Mouse (Mus musculus) megakaryocyte, embryonic 14.5 days (primary cell): ENCODE data around the gene Erp44.

Source experiments
- FLI1 ChIP-seq: IDR thresholded peaks from 2 replicates; pipeline ENCODE4 v1.6.1; 2012; ENCODE audit warnings: low read length, inconsistent platforms, mixed read lengths
- GATA1 ChIP-seq: IDR thresholded peaks from 3 replicates; pipeline ENCODE4 v1.6.1; 2012; ENCODE audit warnings: mixed read lengths, low read length, inconsistent platforms, borderline replicate concordance

DNA sequence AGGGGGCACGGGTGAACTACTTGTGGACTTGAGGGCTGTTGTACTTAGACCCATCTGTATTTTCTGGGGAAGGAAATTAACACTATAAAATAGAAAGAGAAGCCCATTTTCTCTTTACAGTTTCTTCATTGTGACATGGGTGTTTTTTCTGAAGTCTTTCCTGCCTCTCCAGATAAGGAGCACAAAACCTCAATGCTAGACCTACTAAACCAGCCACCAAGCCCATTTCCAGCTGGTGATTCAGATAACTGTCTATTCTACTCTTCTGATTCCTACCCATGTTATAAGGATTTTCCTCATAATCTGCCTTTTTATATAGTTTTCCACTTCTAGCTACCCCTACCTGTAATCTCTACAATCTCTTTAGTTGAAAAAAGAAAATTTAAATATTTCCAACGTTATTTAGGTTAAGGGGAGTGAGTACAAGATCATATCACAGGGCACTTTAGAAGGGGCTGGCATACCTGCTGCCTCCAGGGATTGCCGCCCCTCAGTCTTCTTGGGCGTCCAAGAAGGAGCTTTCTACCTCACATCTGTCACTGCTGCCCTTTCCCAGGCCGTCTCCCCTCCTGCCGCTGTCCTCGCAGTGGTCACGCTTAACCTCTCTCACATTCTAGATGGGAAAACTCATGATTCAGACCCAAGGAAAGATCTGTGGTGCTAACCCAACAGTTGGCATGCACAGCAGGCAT, 97.1 kb downstream of the Erp44 start:
- TF ChIP-seq GATA1 (no peak; the same call in 2 of the 3 replicates), FLI1 (no peak)
